Mouse (Mus musculus): ENCODE measurements around the gene Tmem199. TPM values are rescaled to one million over a fixed set of nuclear protein-coding genes. Genes with fewer than 3 reads are reported as not detected.

The Tmem199 gene
- polyA plus RNA-seq, 1 experiment from 2014 or later: 93.2 TPM

- DNase-seq (ENCODE audit: low spot score): no peak
These were observed 35.9 kb upstream of the Tmem199 start for GRCm38 (mm10) chr11:78547718-78548460.

GRCm38 (mm10) chr11:78545181-78545580, 33.2 kb upstream of the Tmem199 start:
- peaks cover 41% of the 10 kb centered on the region for H3K36me3 ChIP-seq (ENCODE audit: control insufficient read depth, insufficient read depth, low read length)
- no peaks in the 10 kb centered on the region for H3K9me3 ChIP-seq (replicated peaks; ENCODE audit: control insufficient read depth, low read length)
- 69% methylated on average over 8 of the region's 8 CpGs for WGBS
- no peak overlapping the region for H3K4me3 ChIP-seq (ENCODE audit: low read depth, low read length)
- ATAC-seq (no peak), DNase-seq (ENCODE audit: low spot score) (no peak)
- no peak overlapping the region for H3K9ac ChIP-seq (ENCODE audit: low read length)
- H3K27ac ChIP-seq (ENCODE audit: low read depth, low read length): no peak overlapping the region
- H3K4me2 ChIP-seq (ENCODE audit: low read length): no peak overlapping the region
- H3K4me1 ChIP-seq (ENCODE audit: control insufficient read depth, insufficient read depth, low read length): peaks cover 13% of the 10 kb centered on the region; the same call in 1 of the 2 replicates
- no peaks in the 10 kb centered on the region for H3K27me3 ChIP-seq (replicated peaks; ENCODE audit: control insufficient read depth, insufficient read depth, low read length)

More at GRCm38 (mm10) chr11:78547718-78548460, 35.9 kb upstream of the Tmem199 start:
- H3K4me3 ChIP-seq (ENCODE audit: low read depth, low read length): no peak overlapping the region
- H3K4me2 ChIP-seq (ENCODE audit: low read length): no peak overlapping the region
- H3K36me3 ChIP-seq (ENCODE audit: control insufficient read depth, insufficient read depth, low read length): peaks cover 21% of the 10 kb centered on the region
- H3K27me3 ChIP-seq (replicated peaks; ENCODE audit: control insufficient read depth, insufficient read depth, low read length): no peaks in the 10 kb centered on the region
- peaks cover 16% of the 10 kb centered on the region for H3K4me1 ChIP-seq (ENCODE audit: control insufficient read depth, insufficient read depth, low read length)
- ATAC-seq: no peak
- no peaks in the 10 kb centered on the region for H3K9me3 ChIP-seq (replicated peaks; ENCODE audit: control insufficient read depth, low read length)
- H3K27ac ChIP-seq (ENCODE audit: low read depth, low read length): no peak overlapping the region
- 90% methylated on average over 2 of the region's 2 CpGs for WGBS
- no peak overlapping the region for H3K9ac ChIP-seq (ENCODE audit: low read length)

DNA sequence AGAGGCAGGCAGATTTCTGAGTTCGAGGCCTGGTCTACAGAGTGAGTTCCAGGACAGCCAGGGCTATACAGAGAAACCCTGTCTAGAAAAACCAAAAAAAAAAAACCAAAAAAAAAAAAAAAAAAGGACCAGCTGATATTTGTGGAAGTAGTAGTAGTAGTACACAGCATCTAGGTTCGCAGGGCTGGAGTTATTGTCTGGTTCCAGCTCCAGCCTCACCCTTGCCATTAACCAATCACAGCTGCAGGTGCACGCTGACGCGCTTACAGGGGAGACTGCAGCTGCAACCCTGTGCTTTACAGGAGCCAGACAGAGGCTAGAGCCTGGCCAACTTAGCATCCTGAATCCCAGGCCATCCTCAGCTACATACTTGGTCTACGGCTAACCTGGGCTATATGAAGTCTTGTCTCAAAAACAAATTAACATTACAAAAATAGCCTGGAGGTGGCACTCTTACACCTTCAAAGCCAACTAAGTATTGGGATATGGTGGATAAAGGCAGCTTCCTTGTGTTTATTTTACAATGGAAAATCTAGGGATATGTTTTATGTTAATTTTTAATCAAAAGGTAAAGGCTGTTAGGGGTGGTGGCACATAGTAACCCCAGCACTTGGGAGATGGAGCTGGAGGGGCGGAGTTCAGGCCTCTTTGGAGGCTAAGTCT, 32.6 kb upstream of the Tmem199 start:
- no peak overlapping the region for H3K4me3 ChIP-seq (ENCODE audit: low read depth, low read length)
- peaks cover 47% of the 10 kb centered on the region for H3K36me3 ChIP-seq (ENCODE audit: control insufficient read depth, insufficient read depth, low read length)
- H3K9me3 ChIP-seq (replicated peaks; ENCODE audit: control insufficient read depth, low read length): no peaks in the 10 kb centered on the region
- no peak for DNase-seq (ENCODE audit: low spot score)
- H3K27me3 ChIP-seq (replicated peaks; ENCODE audit: control insufficient read depth, insufficient read depth, low read length): no peaks in the 10 kb centered on the region
- WGBS: 94% methylated on average over 7 of the region's 7 CpGs
- H3K4me1 ChIP-seq (ENCODE audit: control insufficient read depth, insufficient read depth, low read length): peaks cover 8% of the 10 kb centered on the region; the same call in 1 of the 2 replicates
- no peak overlapping the region for H3K27ac ChIP-seq (ENCODE audit: low read depth, low read length)
- ATAC-seq: no peak
- no peak overlapping the region for H3K9ac ChIP-seq (ENCODE audit: low read length)
- no peak overlapping the region for H3K4me2 ChIP-seq (ENCODE audit: low read length)

DNA sequence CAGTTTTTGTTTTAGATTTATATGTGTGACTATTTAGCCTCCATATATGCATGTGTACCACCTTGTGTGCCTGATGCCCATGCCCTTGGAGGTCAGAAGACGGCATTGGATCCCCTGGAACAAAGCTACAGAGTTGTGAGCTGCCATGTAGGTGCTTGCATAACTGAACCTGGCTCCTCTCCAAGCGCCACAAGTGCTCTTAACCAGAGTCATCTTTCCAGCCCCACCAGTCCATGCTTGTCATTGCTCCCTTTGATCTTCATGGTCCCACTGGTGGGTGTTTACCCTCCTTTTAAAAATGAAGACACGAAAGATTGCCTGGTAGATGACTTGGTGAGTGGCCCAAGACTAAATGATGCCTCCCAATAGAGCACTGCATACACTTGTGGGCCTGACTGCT, 28.4 kb upstream of the Tmem199 start:
- no peak overlapping the region for H3K4me2 ChIP-seq (ENCODE audit: low read length)
- no peak overlapping the region for H3K27ac ChIP-seq (ENCODE audit: low read depth, low read length)
- ATAC-seq (no peak), DNase-seq (ENCODE audit: low spot score) (no peak)
- no peak overlapping the region for H3K4me3 ChIP-seq (ENCODE audit: low read depth, low read length)
- no peaks in the 10 kb centered on the region for H3K9me3 ChIP-seq (replicated peaks; ENCODE audit: control insufficient read depth, low read length)
- peaks cover 5% of the 10 kb centered on the region for H3K4me1 ChIP-seq (ENCODE audit: control insufficient read depth, insufficient read depth, low read length)
- H3K27me3 ChIP-seq (replicated peaks; ENCODE audit: control insufficient read depth, insufficient read depth, low read length): no peaks in the 10 kb centered on the region
- H3K9ac ChIP-seq (ENCODE audit: low read length): no peak overlapping the region
- 93% methylated on average over 3 of the region's 3 CpGs for WGBS
- H3K36me3 ChIP-seq (ENCODE audit: control insufficient read depth, insufficient read depth, low read length): peaks cover 53% of the 10 kb centered on the region

DNA sequence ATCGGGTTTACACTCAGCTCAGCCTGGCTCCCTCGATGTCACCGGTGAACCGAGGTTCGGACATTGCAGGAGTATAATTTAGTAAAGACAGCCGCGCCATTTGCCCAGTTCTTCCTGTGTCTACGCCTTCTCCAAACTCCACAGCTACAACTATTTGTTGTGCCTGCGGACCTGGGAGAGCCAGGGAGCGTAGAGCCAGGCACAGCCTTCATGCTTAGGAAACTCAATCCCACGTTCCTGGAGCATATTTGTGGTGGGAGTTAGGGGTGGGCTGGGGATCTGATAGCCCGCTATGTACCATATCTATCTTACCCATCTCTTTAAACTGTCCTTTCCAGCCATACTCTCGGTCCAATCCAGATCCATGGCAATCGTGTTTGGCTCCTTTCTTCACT, 24.7 kb upstream of the Tmem199 start:
- ATAC-seq (no peak), DNase-seq (ENCODE audit: low spot score) (no peak)
- Histone ChIP-seq H3K9me3 (replicated peaks; ENCODE audit: control insufficient read depth, low read length) (no peaks in the 10 kb centered on the region), H3K4me3 (ENCODE audit: low read depth, low read length) (peak overlapping the region; percentile 76), H3K4me1 (ENCODE audit: control insufficient read depth, insufficient read depth, low read length) (peaks cover 12% of the 10 kb centered on the region), H3K9ac (ENCODE audit: low read length) (peak overlapping the region; percentile 85), H3K4me2 (ENCODE audit: low read length) (peak overlapping the region; percentile 90), H3K36me3 (ENCODE audit: control insufficient read depth, insufficient read depth, low read length) (peaks cover 31% of the 10 kb centered on the region), H3K27me3 (replicated peaks; ENCODE audit: control insufficient read depth, insufficient read depth, low read length) (no peaks in the 10 kb centered on the region), H3K27ac (ENCODE audit: low read depth, low read length) (peak overlapping the region; percentile 79)
- WGBS: 4% methylated on average over 14 of the region's 14 CpGs

- Histone ChIP-seq H3K4me1 (ENCODE audit: control insufficient read depth, insufficient read depth, low read length) (peaks cover 12% of the 10 kb centered on the region), H3K9ac (ENCODE audit: low read length) (peak within 1 kb of the TSS; percentile 85), H3K27ac (ENCODE audit: low read depth, low read length) (peak within 1 kb of the TSS; percentile 89), H3K4me2 (ENCODE audit: low read length) (peak within 1 kb of the TSS; percentile 90), H3K4me3 (ENCODE audit: low read depth, low read length) (peak within 1 kb of the TSS; percentile 76), H3K36me3 (ENCODE audit: control insufficient read depth, insufficient read depth, low read length) (peaks cover 26% of the 10 kb centered on the region), H3K9me3 (replicated peaks; ENCODE audit: control insufficient read depth, low read length) (no peaks in the 10 kb centered on the region), H3K27me3 (replicated peaks; ENCODE audit: control insufficient read depth, insufficient read depth, low read length) (no peaks in the 10 kb centered on the region)
- WGBS: under 1% methylated on average over 52 of the region's 52 CpGs
- DNase-seq (ENCODE audit: low spot score) (peak; percentile 100), ATAC-seq (peak; percentile 99)
These were observed 24.2 kb upstream of the Tmem199 start, which contains the start of the genes Tnfaip1 and Ift20 for GRCm38 (mm10) chr11:78536080-78536689. Gene Tnfaip1, minus strand, starts transcription at chr11:78536332. Gene Ift20, plus strand, starts transcription at chr11:78536361.

- DNase-seq (ENCODE audit: low spot score): peak; percentile 55
- ATAC-seq: peak; percentile 10
- H3K4me2 ChIP-seq (ENCODE audit: low read length): peak overlapping the region; percentile 62
These were observed 23.6 kb upstream of the Tmem199 start for GRCm38 (mm10) chr11:78535376-78536079.

DNA sequence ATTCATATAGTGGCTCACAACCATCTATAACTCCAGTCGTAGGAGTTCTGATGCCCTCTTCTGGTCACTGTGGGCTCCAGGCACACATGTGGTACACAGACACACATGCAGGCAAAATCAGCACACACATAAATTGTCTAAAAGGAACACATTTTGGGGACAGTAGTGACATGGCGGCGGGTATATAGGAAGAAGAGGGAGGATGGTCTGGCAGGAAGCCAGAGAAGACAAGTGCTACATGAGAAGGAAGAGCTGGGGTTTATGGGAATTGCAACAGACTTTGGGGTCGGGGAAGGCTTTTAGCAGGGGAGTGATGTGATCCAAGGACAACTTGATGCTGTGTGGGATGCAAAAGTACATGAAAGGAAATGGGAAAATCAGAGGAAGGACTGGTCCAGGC, 22.5 kb upstream of the Tmem199 start:
- H3K9me3 ChIP-seq (replicated peaks; ENCODE audit: control insufficient read depth, low read length): no peaks in the 10 kb centered on the region
- peak overlapping the region; percentile 62 for H3K4me2 ChIP-seq (ENCODE audit: low read length)
- H3K4me1 ChIP-seq (ENCODE audit: control insufficient read depth, insufficient read depth, low read length): peaks cover 12% of the 10 kb centered on the region
- no peak for ATAC-seq
- no peak overlapping the region for H3K27ac ChIP-seq (ENCODE audit: low read depth, low read length)
- H3K27me3 ChIP-seq (replicated peaks; ENCODE audit: control insufficient read depth, insufficient read depth, low read length): no peaks in the 10 kb centered on the region
- no peak overlapping the region for H3K9ac ChIP-seq (ENCODE audit: low read length)
- H3K36me3 ChIP-seq (ENCODE audit: control insufficient read depth, insufficient read depth, low read length): peaks cover 18% of the 10 kb centered on the region
- WGBS: 91% methylated on average over 4 of the region's 4 CpGs
- no peak for DNase-seq (ENCODE audit: low spot score)
- H3K4me3 ChIP-seq (ENCODE audit: low read depth, low read length): no peak overlapping the region

More at GRCm38 (mm10) chr11:78535376-78536079, 23.6 kb upstream of the Tmem199 start:
- H3K9me3 ChIP-seq (replicated peaks; ENCODE audit: control insufficient read depth, low read length): no peaks in the 10 kb centered on the region
- H3K27me3 ChIP-seq (replicated peaks; ENCODE audit: control insufficient read depth, insufficient read depth, low read length): no peaks in the 10 kb centered on the region
- H3K9ac ChIP-seq (ENCODE audit: low read length): peak overlapping the region; percentile 79
- H3K36me3 ChIP-seq (ENCODE audit: control insufficient read depth, insufficient read depth, low read length): peaks cover 22% of the 10 kb centered on the region
- H3K4me1 ChIP-seq (ENCODE audit: control insufficient read depth, insufficient read depth, low read length): peaks cover 12% of the 10 kb centered on the region
- H3K4me3 ChIP-seq (ENCODE audit: low read depth, low read length): peak overlapping the region; percentile 76
- peak overlapping the region; percentile 89 for H3K27ac ChIP-seq (ENCODE audit: low read depth, low read length)
- WGBS: under 1% methylated on average over 23 of the region's 23 CpGs
